Mouse (Mus musculus): ENCODE results near the gene Gm29797.

GRCm38 (mm10) chr2:181678780-181679179 is 21.9 kb downstream of the Gm29797 start:
- peak; percentile 74 for TF ChIP-seq CTCF (IDR thresholded peaks at IDR 0.05; ENCODE audit: borderline replicate concordance, insufficient read depth, low read length)
- no peak for TF ChIP-seq POLR2A (IDR thresholded peaks at IDR 0.05; ENCODE audit: low read depth, low read length)
